Mouse (Mus musculus) kidney, postnatal 25 days (tissue): ENCODE measurements at regions not wholly inside any gene's neighbourhood (a gene's known extent, or its start where the extent isn't known, plus 50 kb on each side); places are given as distances from the start of the nearest gene placed in this dataset.

Experiments used
- DNase-seq, 2 experiments: peaks; one replicate each; pipeline ENCODE4 v3.0.0; 2021; ENCODE audit warnings: mixed read lengths in 2 of 2

GRCm38 (mm10) chr1:169439621-169440020 is 91.6 kb downstream of the Nuf2 start:
- DNase-seq: no peak

GRCm38 (mm10) chr1:169438006-169438405 is 93.3 kb downstream of the Nuf2 start:
- no peak for DNase-seq

GRCm38 (mm10) chr1:169422408-169422807 is 108.9 kb downstream of the Nuf2 start:
- DNase-seq: no peak

- DNase-seq: no peak
These were observed 109.6 kb downstream of the Nuf2 start for GRCm38 (mm10) chr1:169421671-169422070.

- DNase-seq: no peak
These were observed 112.6 kb downstream of the Nuf2 start for GRCm38 (mm10) chr1:169418665-169419045.

- DNase-seq: no peak
These were observed 113.1 kb downstream of the Nuf2 start for GRCm38 (mm10) chr1:169417979-169418664.

- DNase-seq: no peak
These were observed 114.6 kb downstream of the Nuf2 start for GRCm38 (mm10) chr1:169416701-169417100.

GRCm38 (mm10) chr1:169408120-169408519 is 123.1 kb downstream of the Nuf2 start:
- DNase-seq: no peak

GRCm38 (mm10) chr1:169400841-169401240 is 130.4 kb downstream of the Nuf2 start:
- no peak for DNase-seq

- DNase-seq: no peak
These were observed 133.9 kb downstream of the Nuf2 start for GRCm38 (mm10) chr1:169397371-169397770.

- DNase-seq: no peak
These were observed 144.2 kb downstream of the Nuf2 start for GRCm38 (mm10) chr1:169387056-169387455.

GRCm38 (mm10) chr1:169385740-169386424 is 145.4 kb downstream of the Nuf2 start:
- DNase-seq: peak in 1 of 2 experiments; percentile 32

- no peak for DNase-seq
These were observed 156.6 kb downstream of the Nuf2 start for GRCm38 (mm10) chr1:169374686-169375085.

- no peak for DNase-seq
These were observed 162.5 kb downstream of the Nuf2 start for GRCm38 (mm10) chr1:169368758-169369157.

- DNase-seq: no peak
These were observed 163.3 kb downstream of the Nuf2 start for GRCm38 (mm10) chr1:169367772-169368501.

- DNase-seq: no peak
These were observed 163.9 kb downstream of the Nuf2 start for GRCm38 (mm10) chr1:169367316-169367715.

- DNase-seq: no peak
These were observed 168.7 kb downstream of the Nuf2 start for GRCm38 (mm10) chr1:169362564-169362963.

GRCm38 (mm10) chr1:169357652-169358241 is 173.5 kb downstream of the Nuf2 start:
- DNase-seq: no peak

- peak in 1 of 2 experiments; percentile 59 for DNase-seq
These were observed 177.2 kb downstream of the Nuf2 start for GRCm38 (mm10) chr1:169354021-169354420.

GRCm38 (mm10) chr1:169347692-169348091 is 183.6 kb downstream of the Nuf2 start:
- peak in 1 of 2 experiments; percentile 62 for DNase-seq

- no peak for DNase-seq
These were observed 184.4 kb downstream of the Nuf2 start for GRCm38 (mm10) chr1:169346876-169347275.

GRCm38 (mm10) chr1:169341131-169341530 is 190.1 kb downstream of the Nuf2 start:
- no peak for DNase-seq

- DNase-seq: no peak
These were observed 192.8 kb downstream of the Nuf2 start for GRCm38 (mm10) chr1:169338461-169338860.
